Mouse (Mus musculus) G1E (cell line): ENCODE measurements around the gene Krtap6-2. TPM values are rescaled to one million over a fixed set of nuclear protein-coding genes. Genes with fewer than 3 reads are reported as not detected.

ENCODE experiments used
- ATAC-seq: 2 replicates; pipeline ENCODE4 v1.8.0; 2016; ENCODE audit warnings: mild to moderate bottlenecking; ENCODE audit not compliant: insufficient number of reproducible peaks, poor library complexity, low FRiP score, severe bottlenecking; ENCODE audit errors: extremely low read depth
- DNase-seq: peaks from one replicate; pipeline ENCODE4 v3.0.0; 2012; ENCODE audit warnings: low spot score
- H3K27me3 ChIP-seq: 2 replicates; pipeline ENCODE4 v1.6.1; 2012; ENCODE audit warnings: mild to moderate bottlenecking, low read length, inconsistent platforms; ENCODE audit not compliant: insufficient read depth
- H3K36me3 ChIP-seq: replicated peaks from 2 replicates; pipeline ENCODE3; 2012; ENCODE audit warnings: mild to moderate bottlenecking, inconsistent platforms
- H3K4me1 ChIP-seq: 2 replicates; pipeline ENCODE4 v1.6.1; 2012; ENCODE audit warnings: low read depth, low read length, inconsistent platforms, mixed read lengths; ENCODE audit not compliant: insufficient read depth
- H3K4me3 ChIP-seq: 2 replicates; pipeline ENCODE4 v1.5.1; 2012; ENCODE audit warnings: low read depth, mild to moderate bottlenecking, inconsistent platforms, low read length, moderate library complexity, mixed read lengths
- H3K9me3 ChIP-seq: replicated peaks from 2 replicates; pipeline ENCODE4 v1.6.1; 2012; ENCODE audit warnings: inconsistent platforms
- CTCF ChIP-seq: IDR thresholded peaks from 2 replicates; pipeline ENCODE4 v1.5.1; 2012; ENCODE audit warnings: low read depth, low read length, inconsistent platforms, mixed read lengths
- GATA1 ChIP-seq: IDR thresholded peaks from 2 replicates; pipeline ENCODE4 v1.6.1; 2012; ENCODE audit warnings: borderline replicate concordance, low read length, inconsistent platforms, mixed read lengths
- GATA2 ChIP-seq: IDR thresholded peaks from 2 replicates; pipeline ENCODE4 v1.6.1; 2012; ENCODE audit warnings: low read depth, low read length, inconsistent platforms, borderline replicate concordance
- POLR2AphosphoS5 ChIP-seq: IDR thresholded peaks from 2 replicates; pipeline ENCODE4 v1.6.1; 2012; ENCODE audit warnings: low read depth, low read length, inconsistent platforms; ENCODE audit not compliant: insufficient replicate concordance
- TAL1 ChIP-seq: conservative IDR thresholded peaks from 2 replicates; pipeline ENCODE4 v1.6.1; 2012; ENCODE audit warnings: low read depth, low read length, inconsistent platforms, mixed read lengths
- polyA plus RNA-seq: library from polyadenylated mRNA; stranded (reverse); fragments of >175 nt; gene quantifications from 2 replicates; pipeline ENCODE4 v1.2.3, GENCODE M21; 2012
- total RNA-seq, 2 experiments: library from RNA; stranded (forward) in 1 of 2; stranded (reverse) in 1 of 2; fragments of 200-1000 nt in 1 of 2; fragments of >200 nt in 1 of 2; fragmentation: Nextera tagmentation in 1 of 2; gene quantifications; 2 replicates each; pipeline ENCODE4 v1.2.3; 2014 to 2017

Gene Krtap6-2
- total and polyA plus RNA-seq, 3 experiments: 0.22 TPM; not detected in 2

DNA sequence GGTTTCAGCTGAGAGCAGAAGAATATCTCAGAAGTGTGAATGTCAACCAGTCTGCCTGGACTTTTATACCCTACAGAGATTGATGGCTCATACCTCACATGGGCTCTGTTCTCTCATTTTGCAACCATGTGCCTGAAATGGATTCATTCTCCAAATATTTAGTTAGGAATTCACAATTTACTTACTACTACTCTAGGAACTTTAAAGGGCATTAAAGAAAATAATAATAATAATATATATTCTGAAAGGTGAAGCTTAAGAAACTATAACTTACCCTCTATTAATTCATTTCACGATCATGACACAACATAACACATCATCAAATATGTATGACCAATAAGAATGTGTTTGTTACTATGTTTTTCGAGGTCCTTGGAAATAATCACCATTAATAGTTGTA is 16.1 kb downstream of the Krtap6-2 start, which contains the start of gene Krtap21-1:
Gene Krtap21-1 (minus strand): TSS at position 101 of the 400 bp plus-strand sequence.
- ATAC-seq (no peak), DNase-seq (no peak)
- TF ChIP-seq CTCF (no peak), GATA1 (no peak), TAL1 (no peak), GATA2 (no peak), POLR2AphosphoS5 (no peak)
- Histone ChIP-seq H3K4me3 (no peak within 1 kb of the TSS), H3K4me1 (no peaks in the 10 kb centered on the region), H3K9me3 (peaks cover 8% of the 10 kb centered on the region), H3K36me3 (no peaks in the 10 kb centered on the region), H3K27me3 (no peaks in the 10 kb centered on the region)

DNA sequence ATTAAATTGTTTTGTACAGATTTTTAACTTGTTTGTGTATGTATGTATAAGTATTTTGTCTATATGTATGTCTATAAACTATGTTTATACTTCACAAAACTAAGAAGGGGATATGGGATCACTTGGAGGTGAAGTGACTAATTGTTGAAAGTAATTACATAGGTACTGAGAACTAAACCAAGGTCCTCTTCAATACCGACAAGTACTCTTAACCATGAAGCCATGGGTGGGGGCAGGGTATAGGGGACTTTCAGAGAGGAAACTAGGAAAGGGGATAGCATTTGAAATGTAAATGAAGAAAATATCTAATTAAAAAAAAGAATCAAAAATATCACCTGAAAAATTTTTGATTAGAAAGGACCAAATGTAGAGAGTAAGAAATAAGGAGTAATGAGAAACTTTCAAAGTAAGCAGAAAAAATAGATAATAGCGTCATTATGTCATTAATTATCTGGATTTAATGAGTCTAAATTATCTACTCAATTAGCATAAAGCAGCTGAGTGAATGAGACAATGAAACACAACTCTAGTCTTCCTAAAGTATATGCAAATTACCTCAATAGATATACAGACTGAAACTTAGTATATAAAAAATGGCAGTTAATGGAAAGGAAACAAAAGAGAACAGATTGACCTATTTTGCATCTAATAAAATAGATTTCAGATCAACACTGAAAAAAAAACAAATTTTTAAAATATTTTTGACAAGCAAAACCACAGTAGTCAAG is 47.0 kb downstream of the Krtap6-2 start:
- DNase-seq (no peak), ATAC-seq (no peak)
- H3K9me3 ChIP-seq: 0 out of 2 replicates have a peak, but pooled peaks cover 3% of the 10 kb centered on the region
- H3K36me3 ChIP-seq: no peaks in the 10 kb centered on the region
- no peaks in the 10 kb centered on the region for H3K27me3 ChIP-seq
- no peaks in the 10 kb centered on the region for H3K4me1 ChIP-seq
- no peak overlapping the region for H3K4me3 ChIP-seq
- TF ChIP-seq TAL1 (no peak), POLR2AphosphoS5 (no peak), CTCF (no peak), GATA2 (no peak), GATA1 (no peak)

Other genes starting within 250 kb of the Krtap6-2 start
- gene 1110057P08Rik, start 245.4 kb downstream of the Krtap6-2 start, total RNA-seq (2014; fragmentation: Nextera tagmentation): not detected in 2 replicates
- gene 1110057P08Rik, start 245.4 kb downstream of the Krtap6-2 start, total RNA-seq (2017): not detected in 2 replicates
- not detected in 2 replicates for gene 1110057P08Rik, start 245.4 kb downstream of the Krtap6-2 start, polyA plus RNA-seq
- gene Krtap20-2, start 214.2 kb downstream of the Krtap6-2 start, total RNA-seq (2014; fragmentation: Nextera tagmentation): not detected in 2 replicates
- not detected in 2 replicates for gene Krtap20-2, start 214.2 kb downstream of the Krtap6-2 start, total RNA-seq (2017)
- gene Krtap20-2, start 214.2 kb downstream of the Krtap6-2 start, polyA plus RNA-seq: not detected in 2 replicates
- gene Krtap21-1, start 16.2 kb downstream of the Krtap6-2 start, total RNA-seq (2014; fragmentation: Nextera tagmentation): not detected in 2 replicates
- gene Krtap21-1, start 16.2 kb downstream of the Krtap6-2 start, total RNA-seq (2017): not detected in 2 replicates
- not detected in 2 replicates for gene Krtap21-1, start 16.2 kb downstream of the Krtap6-2 start, polyA plus RNA-seq
- gene Krtap8-1, start 67.8 kb upstream of the Krtap6-2 start, total RNA-seq (2014; fragmentation: Nextera tagmentation): not detected in 2 replicates
- gene Krtap8-1, start 67.8 kb upstream of the Krtap6-2 start, total RNA-seq (2017): not detected in 2 replicates
- gene Krtap8-1, start 67.8 kb upstream of the Krtap6-2 start, polyA plus RNA-seq: 0.10 TPM in 1 of 2 replicates, not detected in the other
- gene Krtap7-1, start 88.2 kb upstream of the Krtap6-2 start, total RNA-seq (2014; fragmentation: Nextera tagmentation): not detected in 2 replicates
- not detected in 2 replicates for gene Krtap7-1, start 88.2 kb upstream of the Krtap6-2 start, total RNA-seq (2017)
- gene Krtap7-1, start 88.2 kb upstream of the Krtap6-2 start, polyA plus RNA-seq: not detected in 2 replicates
- gene Krtap11-1, start 151.1 kb upstream of the Krtap6-2 start, total RNA-seq (2014; fragmentation: Nextera tagmentation): not detected in 2 replicates
- gene Krtap11-1, start 151.1 kb upstream of the Krtap6-2 start, total RNA-seq (2017): not detected in 2 replicates
- gene Krtap11-1, start 151.1 kb upstream of the Krtap6-2 start, polyA plus RNA-seq: not detected in 2 replicates